Mouse (Mus musculus) E14TG2a.4 (cell line): ENCODE results near the gene Prg2.

Experiments
- H3K27me3 ChIP-seq: 2 replicates; pipeline ENCODE4 v1.6.1; 2014; ENCODE audit warnings: low read length, control low read depth; ENCODE audit not compliant: insufficient read depth
- H3K36me3 ChIP-seq: 2 replicates; pipeline ENCODE4 v1.6.1; 2014; ENCODE audit warnings: low read length, control low read depth; ENCODE audit not compliant: insufficient read depth
- H3K4me1 ChIP-seq: replicated peaks from 2 replicates; pipeline ENCODE4 v1.6.1; 2014; ENCODE audit warnings: low read depth, low read length, control low read depth
- H3K4me3 ChIP-seq: replicated peaks from 2 replicates; pipeline ENCODE4 v1.5.1; 2014; ENCODE audit warnings: mild to moderate bottlenecking, low read length
- H3K9me3 ChIP-seq: 2 replicates; pipeline ENCODE4 v1.6.1; 2014; ENCODE audit warnings: low read length, control low read depth
- CTCF ChIP-seq: conservative IDR thresholded peaks from 2 replicates; pipeline ENCODE4 v1.5.1; 2014; ENCODE audit warnings: low read length
- NANOG ChIP-seq: IDR thresholded peaks from 2 replicates; pipeline ENCODE4 v1.6.1; 2014; ENCODE audit warnings: borderline replicate concordance, low read length, mixed read lengths
- POU5F1 ChIP-seq: IDR thresholded peaks from 2 replicates; pipeline ENCODE4 v1.6.1; 2014; ENCODE audit warnings: low read length, borderline replicate concordance

The Prg2 gene

GRCm38 (mm10) chr2:84939306-84939705 lies 41.0 kb upstream of the Prg2 start:
- no peaks in the 10 kb centered on the region for H3K36me3 ChIP-seq
- no peaks in the 10 kb centered on the region for H3K4me1 ChIP-seq
- H3K9me3 ChIP-seq, result no peaks in the 10 kb centered on the region
- peaks cover 21% of the 10 kb centered on the region for H3K27me3 ChIP-seq
- TF ChIP-seq CTCF (no peak), POU5F1 (no peak), NANOG (no peak)
- no peak overlapping the region for H3K4me3 ChIP-seq

GRCm38 (mm10) chr2:84939711-84940110 lies 40.5 kb upstream of the Prg2 start:
- Histone ChIP-seq H3K36me3 (no peaks in the 10 kb centered on the region), H3K4me3 (no peak overlapping the region), H3K4me1 (no peaks in the 10 kb centered on the region), H3K9me3 (no peaks in the 10 kb centered on the region), H3K27me3 (peaks cover 21% of the 10 kb centered on the region)
- TF ChIP-seq POU5F1, result no peak
- no peak for TF ChIP-seq CTCF
- no peak for TF ChIP-seq NANOG

GRCm38 (mm10) chr2:84941332-84941731 lies 38.9 kb upstream of the Prg2 start:
- H3K36me3 ChIP-seq, result no peaks in the 10 kb centered on the region
- no peak for TF ChIP-seq NANOG
- TF ChIP-seq CTCF, result no peak
- no peak for TF ChIP-seq POU5F1

GRCm38 (mm10) chr2:84941795-84942194 lies 38.5 kb upstream of the Prg2 start:
- Histone ChIP-seq H3K27me3 (peaks cover 18% of the 10 kb centered on the region), H3K4me3 (no peak overlapping the region), H3K9me3 (no peaks in the 10 kb centered on the region), H3K4me1 (no peaks in the 10 kb centered on the region), H3K36me3 (no peaks in the 10 kb centered on the region)
- TF ChIP-seq POU5F1 (no peak), CTCF (no peak), NANOG (no peak)

More at GRCm38 (mm10) chr2:84941332-84941731, 38.9 kb upstream of the Prg2 start:
- Histone ChIP-seq H3K4me3 (no peak overlapping the region), H3K9me3 (no peaks in the 10 kb centered on the region), H3K4me1 (no peaks in the 10 kb centered on the region), H3K27me3 (peaks cover 21% of the 10 kb centered on the region)

GRCm38 (mm10) chr2:84947154-84947771 lies 33.0 kb upstream of the Prg2 start:
- Histone ChIP-seq H3K4me1 (no peaks in the 10 kb centered on the region), H3K27me3 (no peaks in the 10 kb centered on the region), H3K4me3 (no peak overlapping the region), H3K36me3 (peaks cover 4% of the 10 kb centered on the region; the same call in 1 of the 2 replicates), H3K9me3 (no peaks in the 10 kb centered on the region)
- TF ChIP-seq CTCF (no peak), NANOG (no peak), POU5F1 (no peak)

GRCm38 (mm10) chr2:84948252-84948651 lies 32.0 kb upstream of the Prg2 start:
- Histone ChIP-seq H3K9me3 (no peaks in the 10 kb centered on the region), H3K4me1 (no peaks in the 10 kb centered on the region), H3K27me3 (no peaks in the 10 kb centered on the region), H3K36me3 (peaks cover 4% of the 10 kb centered on the region; the same call in 1 of the 2 replicates), H3K4me3 (no peak overlapping the region)
- TF ChIP-seq NANOG (no peak), POU5F1 (no peak), CTCF (no peak)

GRCm38 (mm10) chr2:84948721-84949120 lies 31.5 kb upstream of the Prg2 start:
- no peak for TF ChIP-seq NANOG
- TF ChIP-seq CTCF, result no peak
- no peak for TF ChIP-seq POU5F1
- Histone ChIP-seq H3K4me3 (no peak overlapping the region), H3K27me3 (no peaks in the 10 kb centered on the region), H3K4me1 (no peaks in the 10 kb centered on the region), H3K36me3 (peaks cover 4% of the 10 kb centered on the region; the same call in 1 of the 2 replicates), H3K9me3 (no peaks in the 10 kb centered on the region)

- no peak overlapping the region for H3K4me3 ChIP-seq
- H3K9me3 ChIP-seq, result no peaks in the 10 kb centered on the region
- no peak for TF ChIP-seq NANOG
- TF ChIP-seq POU5F1, result no peak
- TF ChIP-seq CTCF, result no peak
- no peaks in the 10 kb centered on the region for H3K4me1 ChIP-seq
- peaks cover 7% of the 10 kb centered on the region; the same call in 1 of the 2 replicates for H3K36me3 ChIP-seq
- no peaks in the 10 kb centered on the region for H3K27me3 ChIP-seq
Measured at GRCm38 (mm10) chr2:84951027-84951426, 29.2 kb upstream of the Prg2 start.

- no peak for TF ChIP-seq CTCF
- no peak for TF ChIP-seq POU5F1
- TF ChIP-seq NANOG, result no peak
- H3K27me3 ChIP-seq, result no peaks in the 10 kb centered on the region
- no peaks in the 10 kb centered on the region for H3K9me3 ChIP-seq
- no peaks in the 10 kb centered on the region for H3K4me1 ChIP-seq
- peaks cover 7% of the 10 kb centered on the region; the same call in 1 of the 2 replicates for H3K36me3 ChIP-seq
- H3K4me3 ChIP-seq, result no peak overlapping the region
Measured at GRCm38 (mm10) chr2:84952251-84952650, 28.0 kb upstream of the Prg2 start.
